Mouse (Mus musculus) NIH3T3 (cell line): ENCODE results near the gene Atxn7l1.

ENCODE experiments used
- DNase-seq: peaks from one replicate; pipeline ENCODE4 v3.0.0-alpha.2; 2012; ENCODE audit warnings: low read depth

The Atxn7l1 gene

DNA sequence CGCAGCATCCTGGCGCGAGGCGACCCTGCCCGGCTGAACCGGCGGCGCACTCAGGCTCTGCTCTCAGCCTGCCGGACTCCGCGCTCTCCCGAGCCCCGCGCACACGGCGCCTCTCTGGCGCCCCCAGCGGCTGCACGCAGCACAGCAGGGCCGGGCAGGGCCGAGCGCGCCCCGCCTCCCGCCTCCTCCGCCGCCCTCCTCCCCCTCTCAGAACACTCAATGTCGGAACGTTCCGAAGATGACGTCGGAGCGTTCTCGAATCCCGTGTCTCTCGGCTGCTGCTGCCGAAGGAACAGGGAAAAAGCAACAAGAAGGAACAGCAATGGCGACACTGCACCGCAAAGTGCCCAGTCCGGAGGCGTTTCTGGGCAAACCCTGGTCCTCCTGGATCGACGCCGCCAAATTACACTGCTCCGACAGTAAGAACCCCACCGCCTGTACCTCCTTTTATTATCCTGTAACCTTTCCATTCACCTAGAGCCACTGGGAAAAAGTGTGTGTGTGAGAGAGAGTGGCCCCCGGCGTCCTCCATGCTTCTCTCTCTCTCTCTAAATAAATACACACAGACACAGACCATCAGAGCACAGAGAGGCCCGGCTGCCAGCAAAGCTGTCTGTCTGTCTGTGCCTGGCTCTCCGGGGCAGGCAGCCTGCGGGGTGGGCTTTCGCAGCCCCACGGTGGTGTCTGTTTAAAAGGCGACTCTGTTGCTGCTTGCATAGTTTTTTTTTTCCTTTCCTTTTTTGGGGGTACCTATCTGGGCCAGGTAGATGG is at the start of gene Atxn7l1:
Atxn7l1 (plus strand) TSS at position 197 of the 771 bp plus-strand sequence.
- peak; percentile 98 for DNase-seq

- peak; percentile 32 for DNase-seq
Observed at GRCm38 (mm10) chr12:33101627-33102026, 45.9 kb upstream of the Atxn7l1 start.

DNA sequence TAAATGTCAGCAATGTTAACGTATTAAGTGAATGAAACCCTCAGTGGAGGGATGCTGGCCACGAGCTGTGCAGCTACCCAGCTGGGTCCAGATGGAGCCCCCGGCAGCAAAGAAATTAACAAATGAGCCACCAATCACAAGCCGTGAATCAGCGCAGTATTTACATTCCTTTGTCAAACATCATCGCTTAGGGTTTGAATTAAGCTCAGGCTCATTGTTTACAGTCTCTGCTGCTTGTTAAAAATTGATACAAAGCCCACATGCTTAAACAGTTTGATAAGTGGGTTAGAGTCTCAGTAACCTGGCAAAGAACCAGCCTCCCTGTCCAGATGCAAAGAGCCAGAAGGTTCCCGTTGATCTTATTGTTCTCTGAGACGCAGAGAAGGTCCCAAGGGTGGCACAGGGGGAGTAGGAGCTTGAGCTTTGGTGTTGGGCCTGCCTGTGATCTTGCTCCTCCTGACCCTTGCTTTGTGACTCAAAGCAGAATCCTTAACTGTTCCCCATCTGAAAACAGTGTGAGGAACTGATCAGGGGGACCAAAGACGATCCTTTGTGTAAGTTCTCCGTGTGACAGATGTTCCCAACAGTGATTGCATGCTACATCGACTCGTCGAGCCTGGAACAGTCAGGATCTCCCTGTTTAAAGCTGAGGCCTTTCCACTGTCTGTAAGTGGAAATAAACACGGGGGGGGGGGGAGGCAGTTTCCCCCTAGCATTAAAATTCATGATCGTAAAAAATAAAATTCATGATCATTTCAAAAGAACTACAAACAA is 45.0 kb upstream of the Atxn7l1 start:
- peak; percentile 81 for DNase-seq

GRCm38 (mm10) chr12:33105724-33106123 is 41.8 kb upstream of the Atxn7l1 start:
- DNase-seq = no peak

DNA sequence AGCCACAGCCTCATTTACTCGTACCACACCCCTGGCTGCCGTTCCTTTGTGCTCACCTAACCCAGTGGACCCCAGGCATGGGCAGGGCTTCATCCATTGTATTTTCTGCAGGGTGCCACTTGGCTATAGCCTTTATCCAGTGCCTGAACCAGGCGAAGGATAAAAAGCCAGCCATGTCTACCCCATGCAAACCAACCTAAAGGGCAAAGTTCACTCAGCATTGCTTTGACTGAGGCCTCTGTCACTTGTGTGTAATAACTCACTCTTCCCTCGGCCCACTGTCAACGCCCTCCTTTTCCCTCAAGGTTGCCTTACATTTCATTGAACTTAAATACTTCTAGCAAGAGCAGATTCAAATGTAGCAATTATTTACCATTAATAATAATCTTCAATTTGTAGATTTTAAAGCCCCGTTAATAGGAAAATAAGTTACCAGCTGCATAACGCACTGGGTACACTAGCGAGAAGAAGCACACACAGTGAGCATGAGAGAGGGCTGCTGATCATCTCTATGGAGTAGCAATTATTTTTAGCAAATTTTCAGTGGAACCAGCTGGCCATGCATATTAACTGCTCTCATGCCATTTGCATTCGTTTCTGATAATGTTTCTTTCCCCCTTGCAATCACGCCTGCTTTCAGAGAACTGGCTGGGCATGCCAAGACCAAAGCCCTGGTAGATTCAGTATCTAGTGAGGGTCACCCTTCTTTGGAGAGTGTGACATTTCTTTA is 40.9 kb upstream of the Atxn7l1 start:
- no peak for DNase-seq

GRCm38 (mm10) chr12:33109531-33109930 is 38.0 kb upstream of the Atxn7l1 start:
- DNase-seq = peak; percentile 81

DNA sequence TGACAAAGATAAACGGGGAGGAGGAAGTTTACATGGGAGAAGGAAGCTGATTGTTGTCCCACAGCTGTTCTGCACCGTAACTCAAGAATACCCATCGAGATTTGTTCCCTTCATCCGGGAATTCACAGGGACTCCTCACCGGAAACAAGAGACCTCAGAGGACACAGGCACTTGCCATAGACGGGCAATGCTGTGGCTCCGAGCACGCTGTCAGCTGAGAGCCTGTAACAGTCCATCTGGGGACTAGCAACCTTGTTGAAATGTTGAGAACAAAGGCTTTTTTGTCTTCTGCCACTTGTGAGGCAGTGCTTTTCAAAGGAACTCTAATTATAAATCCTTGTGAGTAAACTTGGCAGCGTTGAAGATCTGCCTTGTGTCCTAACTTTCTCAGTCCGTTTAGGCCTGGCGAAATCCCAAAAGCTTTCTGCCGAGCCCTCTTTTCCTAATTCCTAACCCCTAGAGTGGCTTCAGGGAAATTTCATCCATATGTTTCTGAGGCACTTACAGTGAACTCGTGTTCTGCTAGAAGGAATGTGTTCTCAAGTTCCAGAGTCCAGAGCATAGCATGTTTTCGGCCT is 36.5 kb upstream of the Atxn7l1 start:
- DNase-seq = peak; percentile 95

GRCm38 (mm10) chr12:33118624-33119301 is 28.7 kb upstream of the Atxn7l1 start:
- no peak for DNase-seq

GRCm38 (mm10) chr12:33125594-33126227 is 21.8 kb upstream of the Atxn7l1 start:
- no peak for DNase-seq

GRCm38 (mm10) chr12:33126243-33126642 is 21.2 kb upstream of the Atxn7l1 start:
- no peak for DNase-seq

GRCm38 (mm10) chr12:33128121-33128520 is 19.4 kb upstream of the Atxn7l1 start:
- no peak for DNase-seq

DNA sequence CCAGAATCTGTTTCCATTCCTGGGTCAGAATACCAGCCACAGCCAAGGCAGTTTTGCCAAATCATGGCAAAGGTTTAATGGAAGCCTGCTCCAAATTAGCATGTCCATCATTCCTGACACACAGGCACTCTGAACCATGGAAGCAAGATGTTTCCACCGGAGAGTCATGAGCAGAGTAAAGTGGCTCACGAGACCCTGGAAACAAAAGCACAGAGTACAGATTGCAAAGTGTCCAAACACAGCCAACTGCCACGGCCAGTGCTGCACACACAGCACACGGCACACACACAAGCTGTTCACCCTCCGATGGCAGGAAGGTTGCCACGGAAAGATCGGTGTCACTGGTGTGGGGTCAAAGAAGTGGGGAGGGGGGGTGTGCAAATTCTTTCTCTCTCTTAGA is 18.8 kb upstream of the Atxn7l1 start:
- no peak for DNase-seq

DNA sequence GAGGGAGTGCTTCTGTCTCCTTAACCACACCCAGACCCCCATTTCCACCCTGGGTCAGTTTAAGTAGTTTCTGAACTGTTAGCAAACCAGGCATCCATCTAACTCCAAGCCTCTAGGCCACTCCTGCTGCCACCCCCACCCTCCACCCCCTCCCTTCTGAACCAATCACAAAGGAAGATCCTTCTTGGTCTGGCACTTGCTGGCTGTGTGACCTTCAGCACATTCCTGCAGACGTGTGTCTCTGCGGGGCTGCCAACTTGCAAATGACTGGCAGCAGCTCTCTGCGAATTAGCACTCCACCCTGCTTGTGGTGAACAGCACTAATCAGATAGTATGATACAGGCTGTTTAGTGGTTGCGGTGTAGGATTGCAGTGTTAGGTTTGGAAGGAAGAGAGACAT is 18.1 kb upstream of the Atxn7l1 start:
- DNase-seq = peak; percentile 53

- no peak for DNase-seq
Observed at GRCm38 (mm10) chr12:33130401-33130800, 17.1 kb upstream of the Atxn7l1 start.

DNA sequence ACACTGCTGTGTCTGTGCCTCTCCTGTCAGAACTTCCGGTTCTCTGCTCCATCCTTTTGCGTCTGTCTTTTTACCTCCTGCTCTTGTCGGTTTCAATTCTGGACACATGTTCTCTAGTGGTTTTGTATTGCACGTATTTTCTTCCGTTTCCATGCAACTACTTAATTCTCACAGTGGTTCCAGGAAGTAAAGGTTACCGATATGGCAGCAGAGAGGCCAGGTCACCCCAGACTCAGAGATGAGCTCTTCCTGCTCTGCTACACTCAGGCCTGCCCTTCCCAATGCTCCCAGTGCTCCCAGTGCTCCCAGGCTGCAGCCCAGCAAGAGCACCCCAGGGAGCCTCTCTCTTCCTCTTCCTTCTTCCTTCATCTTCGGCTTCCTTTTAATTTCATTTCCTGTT is 15.7 kb upstream of the Atxn7l1 start:
- DNase-seq = no peak

DNA sequence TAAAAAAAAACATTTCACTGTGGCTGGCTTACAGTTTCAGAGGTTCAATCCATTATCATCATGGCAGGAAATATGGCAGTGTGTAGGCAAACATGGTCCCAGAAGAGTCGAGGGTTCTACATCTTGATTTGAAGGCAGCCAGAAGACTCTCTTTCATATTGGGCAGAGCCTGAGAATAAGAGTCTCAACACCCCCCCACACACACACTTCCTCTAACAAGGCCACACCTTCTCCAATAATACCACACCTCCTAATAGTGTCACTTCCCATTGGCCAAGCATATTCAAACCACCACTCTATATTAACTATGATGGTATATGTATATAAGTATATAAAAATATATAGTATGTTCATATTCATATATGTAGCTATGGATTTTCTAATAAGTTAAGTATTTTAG is 9.6 kb upstream of the Atxn7l1 start:
- no peak for DNase-seq

DNA sequence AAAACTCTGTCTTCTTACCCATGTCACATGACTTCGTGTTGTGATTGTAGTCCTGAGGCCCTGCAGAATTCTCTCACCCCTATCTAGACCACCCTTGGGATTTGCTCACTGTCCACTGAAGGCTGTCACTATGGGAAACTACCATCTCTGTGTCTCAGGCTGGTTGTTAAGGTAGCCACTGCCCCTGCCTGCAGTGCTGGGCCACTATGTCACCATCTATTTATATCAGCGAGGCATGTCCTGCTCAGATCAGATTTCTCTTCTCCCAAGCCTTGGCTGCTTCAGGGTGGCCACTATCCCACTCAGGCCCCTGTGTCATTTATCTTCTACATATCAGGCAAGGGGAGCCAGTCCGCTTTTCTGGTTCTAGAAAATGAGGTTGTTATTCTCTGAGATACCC is 8.4 kb upstream of the Atxn7l1 start:
- DNase-seq = no peak

DNA sequence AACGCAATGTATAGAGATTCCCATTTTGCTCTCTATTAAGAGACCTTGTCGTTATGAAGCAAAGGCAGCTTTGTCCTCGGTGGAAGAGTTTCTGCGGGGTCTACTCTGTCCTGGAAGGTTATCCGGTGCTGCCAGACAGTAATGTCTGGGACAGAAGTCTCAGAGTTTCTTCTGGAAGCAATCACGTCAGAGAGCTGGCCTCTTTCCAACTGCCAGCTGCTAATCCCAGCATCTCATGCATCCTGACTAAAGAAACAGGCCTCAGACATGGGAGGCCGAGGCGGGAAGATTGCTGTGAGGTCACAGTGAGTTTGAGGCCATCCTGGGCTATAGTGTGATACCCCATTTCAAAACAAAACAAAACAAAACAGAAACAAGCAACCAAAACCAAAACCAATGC is 3.0 kb upstream of the Atxn7l1 start:
- DNase-seq = peak; percentile 46

- peak; percentile 40 for DNase-seq
Observed at GRCm38 (mm10) chr12:33146622-33147433, 665 bp upstream of the Atxn7l1 start.

DNA sequence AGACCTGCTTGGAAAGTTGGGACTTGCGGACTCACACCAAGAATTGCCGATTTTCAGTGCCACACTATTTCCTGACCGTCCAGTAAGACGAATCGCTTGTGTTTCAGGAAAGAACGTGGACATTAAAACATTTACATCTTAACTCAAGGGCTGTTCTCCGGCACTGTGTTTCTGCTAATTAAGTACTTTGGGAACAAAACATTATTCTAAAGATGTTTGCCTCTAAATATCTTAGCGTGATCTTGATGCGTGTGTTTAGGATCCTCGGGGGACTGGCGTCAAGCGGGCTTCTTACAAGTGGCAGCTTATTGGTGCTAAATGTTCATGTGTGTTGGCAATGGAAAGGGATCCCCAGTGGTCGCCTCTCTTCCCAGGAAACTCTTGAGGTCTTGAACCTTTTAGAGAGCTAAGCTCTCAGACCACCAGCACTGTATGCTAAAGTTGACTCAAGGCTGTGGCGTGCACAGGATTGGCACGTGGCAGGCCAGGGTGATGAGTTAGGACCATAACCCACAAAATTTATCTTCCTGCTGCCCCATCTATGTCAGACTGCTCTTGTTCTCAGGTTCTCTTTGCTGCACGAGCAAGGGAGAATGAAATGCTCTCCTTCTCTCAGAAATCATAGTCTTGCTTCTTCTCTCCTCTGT is 2.2 kb downstream of the Atxn7l1 start:
- DNase-seq = no peak
